13 mouse cellular contexts compared by ENCODE assay signal in genomic region chr11:97824895-97825294, GRCm38 (mm10). TPM values are rescaled to one million over a fixed set of nuclear protein-coding genes. Genes with fewer than 3 reads are reported as not detected.
DNase-seq lines count a peak whose midpoint lies in the region; ATAC-seq and TF ChIP-seq lines count a peak whose summit lies in the region.
"Had no signal": no experiment of that assay in that cellular context is flagged by ENCODE, and none has a peak within 500 bp of the region (broad histone marks: within the 10 kb centered on the region; RNA-seq: fewer than 3 reads in every experiment).

No protein-coding gene starts in this region.

- intact Hi-C loops in gastrocnemius, adult 2 months (cut with DNase I), result no loop called here

- H3K4me1 ChIP-seq in liver, embryonic 12.5 days, result peaks cover 64% of the 10 kb centered on the region
- peaks cover 25% of the 10 kb centered on the region for H3K4me1 ChIP-seq in liver, embryonic 11.5 days (replicated peaks; ENCODE audit: control insufficient read depth, insufficient read depth, low read length)
- H3K4me1 ChIP-seq in thymus, adult 2 months (replicated peaks; ENCODE audit: control insufficient read depth, insufficient read depth, low read length), result peaks cover 46% of the 10 kb centered on the region
- H3K4me1 ChIP-seq in small intestine, adult 2 months (ENCODE audit: control insufficient read depth, insufficient read depth, insufficient read length, low read length), result peaks cover 53% of the 10 kb centered on the region

- no peak overlapping the region for H3K4me2 ChIP-seq in liver, embryonic 12.5 days
- H3K4me2 ChIP-seq in liver, embryonic 11.5 days, result no peak overlapping the region

- H3K4me3 ChIP-seq in gastrocnemius, adult 2 months, result no peak overlapping the region
- H3K4me3 ChIP-seq in liver, embryonic 12.5 days, result no peak overlapping the region
- H3K4me3 ChIP-seq in liver, embryonic 11.5 days (ENCODE audit: low read depth, low read length), result no peak overlapping the region
- H3K4me3 ChIP-seq in thymus, adult 2 months (ENCODE audit: control insufficient read depth, insufficient read depth, low read length), result peak overlapping the region; percentile 16
- no peak overlapping the region for H3K4me3 ChIP-seq in small intestine, adult 2 months (ENCODE audit: low read depth, low read length)
- H3K4me3 ChIP-seq: heart, embryonic 10.5 days; myocyte had no signal

- H3K9ac ChIP-seq in liver, embryonic 12.5 days, result no peak overlapping the region
- H3K9ac ChIP-seq in liver, embryonic 11.5 days (ENCODE audit: low read depth, low read length), result no peak overlapping the region

- peak overlapping the region; percentile 32 for H3K27ac ChIP-seq in gastrocnemius, adult 2 months
- H3K27ac ChIP-seq in liver, embryonic 12.5 days, result 0 out of 2 replicates have a peak overlapping the region, but pooled peaks have one; percentile 27
- no peak overlapping the region for H3K27ac ChIP-seq in liver, embryonic 11.5 days (ENCODE audit: low read depth, low read length)
- peak overlapping the region; percentile 98 for H3K27ac ChIP-seq in thymus, adult 2 months (ENCODE audit: control insufficient read depth, insufficient read depth, low read length)
- H3K27ac ChIP-seq in small intestine, adult 2 months (ENCODE audit: insufficient read depth, low read depth, low read length), result 0 out of 2 replicates have a peak overlapping the region, but pooled peaks have one; percentile 14
- H3K27ac ChIP-seq: heart, embryonic 10.5 days had no signal

- H3K27me3 ChIP-seq in liver, embryonic 12.5 days (replicated peaks), result no peaks in the 10 kb centered on the region
- H3K27me3 ChIP-seq in liver, embryonic 11.5 days (replicated peaks; ENCODE audit: control insufficient read depth, insufficient read depth, low read length), result no peaks in the 10 kb centered on the region
- H3K27me3 ChIP-seq in thymus, adult 2 months (ENCODE audit: control insufficient read depth, insufficient read depth, low read length), result no peaks in the 10 kb centered on the region
- H3K27me3 ChIP-seq in small intestine, adult 2 months (ENCODE audit: control insufficient read depth, insufficient read depth, low read length), result no peaks in the 10 kb centered on the region

- no peak for TF ChIP-seq POLR2A in thymus, adult 2 months (IDR thresholded peaks at IDR 0.05; ENCODE audit: control insufficient read depth, extremely low read depth, insufficient read depth, low read length, poor library complexity)
- no peak for TF ChIP-seq POLR2A in small intestine, adult 2 months (IDR thresholded peaks at IDR 0.05; ENCODE audit: low read depth, low read length)

- H3K36me3 ChIP-seq in liver, embryonic 12.5 days, result peaks cover 47% of the 10 kb centered on the region
- peaks cover 8% of the 10 kb centered on the region; the same call in 1 of the 2 replicates for H3K36me3 ChIP-seq in liver, embryonic 11.5 days (ENCODE audit: control insufficient read depth, insufficient read depth, low read length)
- no peaks in the 10 kb centered on the region; the same call in 1 of the 2 replicates for H3K36me3 ChIP-seq in thymus, adult 2 months (ENCODE audit: control insufficient read depth, insufficient read depth, low read length)
- peaks cover 70% of the 10 kb centered on the region for H3K36me3 ChIP-seq in small intestine, adult 2 months (ENCODE audit: control insufficient read depth, insufficient read depth, low read length)

- TF ChIP-seq CTCF in gastrocnemius, adult 2 months (IDR thresholded peaks at IDR 0.05), result no peak
- no peak for TF ChIP-seq CTCF in thymus, adult 2 months (IDR thresholded peaks at IDR 0.05; ENCODE audit: borderline replicate concordance, control insufficient read depth, extremely low read depth, insufficient read depth, low read length, poor library complexity)
- no peak for TF ChIP-seq CTCF in small intestine, adult 2 months (IDR thresholded peaks at IDR 0.05; ENCODE audit: extremely low read depth, insufficient read length, insufficient replicate concordance, low read depth, low read length)

- ATAC-seq in liver, embryonic 12.5 days, result no peak
- no peak for ATAC-seq in liver, embryonic 11.5 days (replicated peaks; ENCODE audit: low FRiP score)

- DNase-seq in gastrocnemius, adult 2 months, result no peak
- DNase-seq in gastrocnemius, postnatal 10 days, result no peak
- no peak for DNase-seq in liver, embryonic 11.5 days (ENCODE audit: low spot score)
- DNase-seq in thymus, adult 2 months, result no peak
- DNase-seq in thymus, postnatal 25 days, result no peak
- DNase-seq in B cell, adult 2 months, result no peak
- DNase-seq: cerebellum, postnatal 36 days; kidney, adult 18-20 months had no signal

- WGBS in liver, embryonic 12.5 days (ENCODE audit: insufficient replicate concordance), result 47% methylated on average over 6 of the region's 6 CpGs
- WGBS in liver, embryonic 11.5 days, result 72% methylated on average over 6 of the region's 6 CpGs
- 13% methylated on average over 6 of the region's 6 CpGs for WGBS in thymus, adult 2 months
- WGBS in small intestine, adult 2 months, result 44% methylated on average over 6 of the region's 6 CpGs

- H3K9me3 ChIP-seq in liver, embryonic 12.5 days (replicated peaks), result no peaks in the 10 kb centered on the region
- H3K9me3 ChIP-seq in liver, embryonic 11.5 days (ENCODE audit: control insufficient read depth, low read length), result no peaks in the 10 kb centered on the region
- H3K9me3 ChIP-seq: heart, embryonic 10.5 days had no signal

RNA-seq across cellular contexts. Expression of gene B230217C12Rik, which starts 15.7 kb away (rescaled TPM):
- under 1 TPM; 0.23 to 0.50 TPM for total RNA-seq in gastrocnemius, adult 2 months (2021)
- 1 to 10 TPM in 1 of 2 experiments, under 1 TPM in 1; 0.95 to 1.1 TPM for total RNA-seq in gastrocnemius, postnatal 10 days (2021)
- 1.1 and 1.3 TPM in 2 replicates for polyA plus RNA-seq in liver, embryonic 12.5 days (2016; fragmentation: Nextera tagmentation; extraction: Ambion mirVana)
- 3.7 and 5.4 TPM in 2 replicates for polyA plus RNA-seq in liver, embryonic 11.5 days (2014; fragmentation: Nextera tagmentation; extraction: Ambion mirVana)
- polyA plus RNA-seq in thymus, adult 2 months (2012; rRNA removed), result 4.7 and 6.2 TPM in 2 replicates
- polyA plus RNA-seq in small intestine, adult 2 months (2012; rRNA removed), result 0.43 and 0.44 TPM in 2 replicates

RNA-seq across cellular contexts. Expression of gene Lasp1, which starts 26.1 kb away (rescaled TPM):
- 10 to 100 TPM; 10.0 to 16.8 TPM for total RNA-seq in gastrocnemius, adult 2 months (2021)
- 10 to 100 TPM; 46.3 to 68.4 TPM for total RNA-seq in gastrocnemius, postnatal 10 days (2021)
- 36.9 and 37.6 TPM in 2 replicates for polyA plus RNA-seq in liver, embryonic 12.5 days (2016; fragmentation: Nextera tagmentation; extraction: Ambion mirVana)
- polyA plus RNA-seq in liver, embryonic 11.5 days (2014; fragmentation: Nextera tagmentation; extraction: Ambion mirVana), result 54.7 and 55.3 TPM in 2 replicates
- 167 and 178 TPM in 2 replicates for polyA plus RNA-seq in thymus, adult 2 months (2012; rRNA removed)
- polyA plus RNA-seq in small intestine, adult 2 months (2012; rRNA removed), result 165 and 397 TPM in 2 replicates

RNA-seq across cellular contexts. Expression of gene Rpl23, which starts 42.7 kb away (rescaled TPM):
- total RNA-seq in gastrocnemius, adult 2 months (2021), result 100 to 1,000 TPM; 385 to 521 TPM
- total RNA-seq in gastrocnemius, postnatal 10 days (2021), result 100 to 1,000 TPM; 793 to 832 TPM
- 462 and 473 TPM in 2 replicates for polyA plus RNA-seq in liver, embryonic 12.5 days (2016; fragmentation: Nextera tagmentation; extraction: Ambion mirVana)
- polyA plus RNA-seq in liver, embryonic 11.5 days (2014; fragmentation: Nextera tagmentation; extraction: Ambion mirVana), result 756 and 842 TPM in 2 replicates
- 140 and 154 TPM in 2 replicates for polyA plus RNA-seq in thymus, adult 2 months (2012; rRNA removed)
- 10.2 and 22.0 TPM in 2 replicates for polyA plus RNA-seq in small intestine, adult 2 months (2012; rRNA removed)

RNA-seq across cellular contexts. Expression of gene 1700001P01Rik, which starts 49.2 kb away (rescaled TPM):
- total RNA-seq in gastrocnemius, adult 2 months (2021), result under 1 TPM; 0.39 to 0.56 TPM
- not detected for total RNA-seq in gastrocnemius, postnatal 10 days (2021)
- polyA plus RNA-seq in liver, embryonic 12.5 days (2016; fragmentation: Nextera tagmentation; extraction: Ambion mirVana), result not detected in 2 replicates
- polyA plus RNA-seq in liver, embryonic 11.5 days (2014; fragmentation: Nextera tagmentation; extraction: Ambion mirVana), result 0.64 TPM in 1 of 2 replicates, not detected in the other
- 0.38 and 0.50 TPM in 2 replicates for polyA plus RNA-seq in thymus, adult 2 months (2012; rRNA removed)
- not detected in 2 replicates for polyA plus RNA-seq in small intestine, adult 2 months (2012; rRNA removed)
- polyA plus RNA-seq: liver, embryonic 16.5 days had no signal

RNA-seq across cellular contexts. Expression of gene Cwc25, which starts 58.5 kb away (rescaled TPM):
- total RNA-seq in gastrocnemius, adult 2 months (2021), result 1 to 10 TPM; 6.2 to 6.5 TPM
- 1 to 10 TPM; 8.4 to 9.7 TPM for total RNA-seq in gastrocnemius, postnatal 10 days (2021)
- 10.7 and 10.9 TPM in 2 replicates for polyA plus RNA-seq in liver, embryonic 12.5 days (2016; fragmentation: Nextera tagmentation; extraction: Ambion mirVana)
- 12.9 and 13.1 TPM in 2 replicates for polyA plus RNA-seq in liver, embryonic 11.5 days (2014; fragmentation: Nextera tagmentation; extraction: Ambion mirVana)
- polyA plus RNA-seq in thymus, adult 2 months (2012; rRNA removed), result 14.9 and 16.6 TPM in 2 replicates
- polyA plus RNA-seq in small intestine, adult 2 months (2012; rRNA removed), result 1.7 and 3.7 TPM in 2 replicates
